Mouse (Mus musculus) neural tube, embryonic 15.5 days (tissue): ENCODE data around the gene Twf1. TPM values are rescaled to one million over a fixed set of nuclear protein-coding genes. Genes with fewer than 3 reads are reported as not detected.

Experiments
- ATAC-seq: fragments of 200-750 bp; cut with Nextera tagmentation; 2 replicates; pipeline ENCODE4 v1.8.0; 2017; ENCODE audit warnings: mild to moderate bottlenecking, moderate TSS enrichment, moderate library complexity; ENCODE audit not compliant: low FRiP score
- H3K27ac ChIP-seq: fragments of 300-500 bp; sonication (generic); replicated peaks from 2 replicates; pipeline ENCODE4 v1.5.1; 2015; ENCODE audit warnings: mild to moderate bottlenecking, inconsistent platforms
- H3K27me3 ChIP-seq: fragments of 300-500 bp; sonication (generic); replicated peaks from 2 replicates; pipeline ENCODE4 v1.6.1; 2015; ENCODE audit warnings: inconsistent platforms
- H3K36me3 ChIP-seq: fragments of 300-500 bp; sonication (generic); 2 replicates; pipeline ENCODE4 v1.6.1; 2015; ENCODE audit warnings: inconsistent platforms
- H3K4me1 ChIP-seq: fragments of 300-500 bp; sonication (generic); 2 replicates; pipeline ENCODE4 v1.6.1; 2015; ENCODE audit warnings: inconsistent platforms
- H3K4me2 ChIP-seq: fragments of 300-500 bp; sonication (generic); 2 replicates; pipeline ENCODE4 v1.6.1; 2015; ENCODE audit warnings: inconsistent platforms, mild to moderate bottlenecking, moderate library complexity
- H3K4me3 ChIP-seq: fragments of 300-500 bp; sonication (generic); replicated peaks from 2 replicates; pipeline ENCODE4 v1.5.1; 2015; ENCODE audit warnings: mild to moderate bottlenecking, inconsistent platforms
- H3K9ac ChIP-seq: fragments of 300-500 bp; sonication (generic); replicated peaks from 2 replicates; pipeline ENCODE4 v1.6.1; 2015; ENCODE audit warnings: mild to moderate bottlenecking, inconsistent platforms
- H3K9me3 ChIP-seq: fragments of 300-500 bp; sonication (generic); replicated peaks from 2 replicates; pipeline ENCODE4 v1.6.1; 2016; ENCODE audit warnings: inconsistent platforms
- WGBS: fragments of 180-500 bp; shearing (Covaris S2); methylation state at CpG from one replicate; pipeline ENCODE4 v1.1.7; 2015; ENCODE audit warnings: mixed read lengths; 5-methylcytosine and 5-hydroxymethylcytosine counted together
- polyA plus RNA-seq: library from polyadenylated mRNA; unstranded; fragments of >200 nt; fragmentation: Nextera tagmentation; extraction: Ambion mirVana; gene quantifications from 2 replicates; pipeline ENCODE4 v1.2.1, GENCODE M21; 2015

The Twf1 gene
- polyA plus RNA-seq, 1 experiment from 2014 or later: 66.3 TPM

DNA sequence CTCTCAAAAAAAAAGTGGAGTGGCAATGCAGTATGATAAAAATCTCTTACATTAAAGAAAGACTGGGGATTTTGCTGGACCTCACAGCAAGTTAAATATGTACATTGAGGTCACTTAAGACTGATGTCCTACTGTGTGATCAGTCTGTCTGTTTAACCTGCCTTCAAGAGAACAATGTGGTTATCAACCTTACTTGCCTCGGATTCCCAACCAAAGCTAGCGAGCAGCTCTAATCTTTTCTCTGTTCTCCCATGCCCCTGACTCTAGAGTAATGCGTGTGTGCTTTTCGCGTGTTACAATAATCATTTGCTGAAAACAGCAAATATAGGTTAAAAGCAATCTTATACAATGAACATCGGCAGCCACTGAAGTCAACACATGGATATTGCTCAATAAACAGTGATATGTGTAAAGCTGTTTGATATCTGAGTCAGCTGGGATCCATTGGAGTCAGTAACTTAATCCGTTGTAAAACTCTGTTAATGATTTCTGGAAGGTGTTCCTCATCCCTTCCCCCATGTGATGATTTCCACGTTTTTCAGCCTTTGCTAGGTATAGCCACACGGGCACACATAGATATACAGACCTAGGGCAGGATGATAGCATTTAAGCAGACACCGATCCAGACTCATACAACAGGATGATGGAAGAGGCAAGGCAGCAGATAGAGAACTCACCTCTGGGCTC lies 21.1 kb downstream of the Twf1 start:
- H3K36me3 ChIP-seq: no peaks in the 10 kb centered on the region
- H3K4me2 ChIP-seq: no peak overlapping the region
- WGBS: 85% methylated on average over 10 of the region's 10 CpGs
- no peak overlapping the region for H3K4me3 ChIP-seq
- no peak overlapping the region for H3K9ac ChIP-seq
- H3K27me3 ChIP-seq: no peaks in the 10 kb centered on the region
- H3K27ac ChIP-seq: no peak overlapping the region
- no peaks in the 10 kb centered on the region for H3K4me1 ChIP-seq
- no peak for ATAC-seq
- no peaks in the 10 kb centered on the region for H3K9me3 ChIP-seq

DNA sequence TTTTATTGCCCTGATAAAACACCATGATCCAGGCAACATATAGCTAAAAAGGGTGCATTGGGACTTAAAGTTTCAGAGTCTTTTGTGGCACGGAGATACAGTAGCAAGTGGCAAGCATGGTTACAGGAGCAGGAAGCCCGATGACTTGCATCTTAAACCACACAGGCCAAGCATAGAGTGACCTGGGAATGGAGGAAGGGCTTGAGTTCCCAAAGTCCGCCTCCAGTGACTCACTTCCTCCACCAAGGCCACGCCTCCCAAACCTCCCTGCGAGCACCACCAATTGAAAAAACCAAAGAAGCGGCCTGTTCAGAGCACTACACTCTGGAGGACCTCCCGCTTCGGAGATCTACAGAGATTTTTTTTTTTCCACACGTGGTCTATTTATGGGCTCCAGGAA lies 23.8 kb downstream of the Twf1 start:
- H3K9me3 ChIP-seq: no peaks in the 10 kb centered on the region
- no peak overlapping the region for H3K9ac ChIP-seq
- H3K36me3 ChIP-seq: no peaks in the 10 kb centered on the region
- H3K4me1 ChIP-seq: no peaks in the 10 kb centered on the region
- ATAC-seq: no peak
- 88% methylated on average over 9 of the region's 9 CpGs for WGBS
- H3K4me3 ChIP-seq: no peak overlapping the region
- H3K27ac ChIP-seq: no peak overlapping the region
- H3K27me3 ChIP-seq: no peaks in the 10 kb centered on the region
- H3K4me2 ChIP-seq: no peak overlapping the region

DNA sequence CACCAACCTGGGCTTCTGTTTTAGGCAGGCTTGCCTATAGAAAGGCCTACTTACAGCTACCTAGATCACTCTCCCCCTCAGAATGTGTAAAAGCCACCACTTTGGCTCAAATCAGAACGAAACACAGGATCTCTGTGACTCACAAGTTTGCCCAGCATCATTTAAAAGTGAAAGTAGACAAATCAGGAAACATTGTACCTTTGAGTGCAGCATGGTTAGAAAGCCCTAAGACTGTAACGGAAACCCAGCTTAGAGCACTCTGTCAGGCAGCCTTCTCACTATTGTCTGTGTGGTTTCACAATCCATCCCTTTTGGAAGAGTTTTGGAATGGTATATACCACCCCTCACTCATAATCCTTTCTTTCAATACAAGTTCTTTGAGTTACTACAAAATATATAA lies 24.8 kb downstream of the Twf1 start:
- no peak for ATAC-seq
- WGBS: 95% methylated on average over 2 of the region's 2 CpGs
- Histone ChIP-seq H3K9me3 (no peaks in the 10 kb centered on the region), H3K4me3 (no peak overlapping the region), H3K27me3 (no peaks in the 10 kb centered on the region), H3K4me2 (no peak overlapping the region), H3K27ac (no peak overlapping the region), H3K9ac (no peak overlapping the region), H3K4me1 (no peaks in the 10 kb centered on the region), H3K36me3 (no peaks in the 10 kb centered on the region)

DNA sequence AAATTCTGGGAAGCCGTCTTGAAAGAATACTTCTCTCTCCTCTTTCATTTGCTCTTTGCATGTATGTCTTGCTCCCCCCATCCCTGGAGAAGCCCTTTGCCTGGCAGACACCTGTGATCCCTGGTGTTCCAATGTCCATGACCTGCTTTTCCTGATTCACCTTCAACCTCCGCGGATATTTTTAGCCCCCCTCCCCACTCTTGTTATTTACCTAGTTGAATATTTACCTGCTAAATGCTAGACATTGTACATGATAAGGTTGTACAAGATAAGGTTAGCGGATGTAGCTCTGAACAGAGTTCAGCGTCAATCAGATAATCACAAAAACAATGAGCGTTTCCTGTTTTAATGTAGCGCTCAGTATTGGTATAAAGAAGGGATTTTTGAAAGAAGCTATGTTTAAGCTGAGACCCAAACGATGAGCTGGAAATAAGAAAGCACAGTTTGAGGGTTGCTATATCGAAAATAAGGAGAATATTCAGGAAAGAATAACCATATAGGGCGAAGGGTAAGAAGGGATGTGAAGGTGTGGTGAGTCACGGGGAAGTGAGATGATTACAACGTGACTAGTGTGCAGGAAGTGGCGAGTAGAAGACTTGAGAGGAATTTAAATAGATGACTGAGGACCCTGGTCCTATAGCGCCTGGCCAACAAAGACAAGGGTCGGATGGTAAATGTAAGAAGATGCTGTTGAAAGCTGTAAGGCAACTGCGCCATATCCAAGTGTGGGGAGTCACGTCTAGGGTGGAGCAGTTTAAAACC lies 30.6 kb downstream of the Twf1 start:
- ATAC-seq: no peak
- Histone ChIP-seq H3K27me3 (no peaks in the 10 kb centered on the region), H3K9ac (no peak overlapping the region), H3K36me3 (no peaks in the 10 kb centered on the region), H3K9me3 (no peaks in the 10 kb centered on the region), H3K4me1 (no peaks in the 10 kb centered on the region), H3K4me2 (no peak overlapping the region), H3K27ac (no peak overlapping the region), H3K4me3 (no peak overlapping the region)
- WGBS: 86% methylated on average over 17 of the region's 17 CpGs

DNA sequence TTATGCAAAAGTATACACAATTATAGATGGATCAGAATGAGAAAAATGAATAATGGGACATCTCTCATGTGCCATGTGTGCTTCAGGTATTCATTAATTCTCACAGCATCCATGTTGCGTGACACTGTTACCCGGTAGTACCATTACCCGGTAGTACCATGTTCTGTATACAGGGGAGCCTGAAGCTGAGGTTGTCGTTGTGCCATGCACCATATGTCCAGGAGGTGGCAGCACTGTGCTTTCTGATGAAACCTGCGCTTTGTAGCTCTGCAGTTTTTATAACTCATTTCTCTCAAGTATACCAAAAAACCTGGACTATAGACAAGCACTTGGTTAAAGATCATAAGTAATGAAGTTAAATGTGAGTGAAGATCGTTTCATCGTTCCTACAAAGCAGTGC lies 32.2 kb downstream of the Twf1 start:
- H3K4me2 ChIP-seq: no peak overlapping the region
- no peak overlapping the region for H3K27ac ChIP-seq
- no peaks in the 10 kb centered on the region for H3K27me3 ChIP-seq
- H3K4me3 ChIP-seq: no peak overlapping the region
- H3K9ac ChIP-seq: no peak overlapping the region
- 21% methylated on average over 7 of the region's 7 CpGs for WGBS
- no peaks in the 10 kb centered on the region for H3K4me1 ChIP-seq
- ATAC-seq: 0 out of 2 replicates have a peak, but pooled peaks have one; percentile 35
- no peaks in the 10 kb centered on the region for H3K9me3 ChIP-seq
- H3K36me3 ChIP-seq: no peaks in the 10 kb centered on the region

DNA sequence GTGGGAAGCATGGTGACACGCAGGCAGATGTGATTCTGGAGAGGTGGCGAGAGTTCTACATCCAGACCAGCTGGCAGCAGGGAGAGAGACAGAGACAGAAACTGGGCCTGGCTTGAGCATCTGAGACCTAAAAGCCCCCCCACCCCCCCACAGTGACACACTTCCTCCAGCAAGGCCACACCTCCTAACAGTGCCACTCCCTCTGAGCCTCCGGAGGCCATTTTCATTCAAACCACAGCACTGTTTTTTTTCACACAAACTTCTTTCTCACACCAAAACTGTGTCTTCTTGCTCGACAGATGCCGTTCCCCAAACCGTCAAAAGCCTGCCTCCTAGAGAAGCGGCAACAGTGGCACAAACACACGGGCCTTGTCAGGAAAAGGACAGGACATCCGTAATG lies 36.2 kb downstream of the Twf1 start:
- Histone ChIP-seq H3K4me2 (no peak overlapping the region), H3K36me3 (0 out of 2 replicates have a peak, but pooled peaks cover 3% of the 10 kb centered on the region), H3K27me3 (no peaks in the 10 kb centered on the region), H3K27ac (no peak overlapping the region), H3K9ac (no peak overlapping the region), H3K9me3 (0 out of 2 replicates have a peak, but pooled peaks cover 4% of the 10 kb centered on the region), H3K4me3 (no peak overlapping the region), H3K4me1 (no peaks in the 10 kb centered on the region)
- ATAC-seq: no peak
- 94% methylated on average over 9 of the region's 9 CpGs for WGBS

DNA sequence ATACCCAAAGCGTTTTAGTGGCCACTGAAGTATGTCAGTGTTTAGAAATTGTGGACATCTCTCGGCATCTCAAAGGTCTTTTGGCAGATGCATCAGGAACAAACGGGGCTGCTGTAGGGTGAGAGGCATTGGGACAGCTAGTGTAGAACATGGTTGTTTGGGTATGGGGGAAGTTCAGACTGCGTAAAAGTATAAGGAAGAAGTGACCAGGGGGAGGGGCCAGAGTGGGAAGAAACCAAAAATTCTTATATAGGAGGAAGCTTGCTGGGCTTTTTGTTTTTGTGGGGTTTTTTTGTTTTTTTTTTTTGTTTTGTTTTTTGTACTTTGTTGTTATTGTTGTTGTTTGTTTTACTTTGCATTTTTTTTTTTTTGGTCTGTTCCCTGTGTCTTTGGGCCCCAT lies 44.8 kb downstream of the Twf1 start:
- Histone ChIP-seq H3K4me2 (no peak overlapping the region), H3K36me3 (0 out of 2 replicates have a peak, but pooled peaks cover under 1% of the 10 kb centered on the region), H3K9me3 (no peaks in the 10 kb centered on the region), H3K27me3 (no peaks in the 10 kb centered on the region), H3K9ac (no peak overlapping the region), H3K27ac (no peak overlapping the region), H3K4me1 (peaks cover 12% of the 10 kb centered on the region; the same call in 1 of the 2 replicates), H3K4me3 (no peak overlapping the region)
- 90% methylated on average over 4 of the region's 4 CpGs for WGBS
- ATAC-seq: no peak

DNA sequence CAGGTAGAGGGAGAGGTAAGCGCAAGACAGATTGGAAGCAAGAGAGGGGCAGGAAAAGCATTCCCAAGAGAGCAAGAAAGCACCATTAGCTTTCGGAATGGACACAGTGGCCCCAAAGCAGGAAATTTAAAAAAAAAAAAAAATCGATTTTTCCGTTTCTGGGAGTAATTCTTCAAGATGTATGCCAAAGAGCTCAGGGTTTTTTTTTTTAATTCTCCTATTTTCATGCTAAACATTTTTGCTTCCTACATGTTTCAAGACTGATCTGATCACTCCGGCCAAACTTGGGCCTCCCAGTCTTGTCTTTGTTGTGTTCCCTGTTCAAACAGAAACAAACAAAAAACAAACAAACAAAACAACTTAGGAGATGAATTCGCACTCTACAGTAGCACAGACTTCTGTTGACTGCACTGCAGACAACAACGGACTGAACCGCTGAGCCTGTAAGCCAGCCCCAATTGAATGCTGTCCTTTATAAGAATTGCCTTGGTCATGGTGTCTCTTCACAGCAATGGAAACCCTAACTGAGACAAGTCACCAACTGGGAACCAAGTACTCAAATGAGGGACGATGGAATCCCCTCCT lies 45.5 kb downstream of the Twf1 start:
- Histone ChIP-seq H3K9ac (peak overlapping the region; percentile 70), H3K27me3 (no peaks in the 10 kb centered on the region), H3K4me2 (peak overlapping the region; percentile 88), H3K27ac (peak overlapping the region; percentile 77), H3K9me3 (no peaks in the 10 kb centered on the region), H3K4me1 (peaks cover 12% of the 10 kb centered on the region; the same call in 1 of the 2 replicates), H3K36me3 (no peaks in the 10 kb centered on the region), H3K4me3 (peak overlapping the region; percentile 92)
- WGBS: 38% methylated on average over 9 of the region's 9 CpGs
- ATAC-seq: no peak

DNA sequence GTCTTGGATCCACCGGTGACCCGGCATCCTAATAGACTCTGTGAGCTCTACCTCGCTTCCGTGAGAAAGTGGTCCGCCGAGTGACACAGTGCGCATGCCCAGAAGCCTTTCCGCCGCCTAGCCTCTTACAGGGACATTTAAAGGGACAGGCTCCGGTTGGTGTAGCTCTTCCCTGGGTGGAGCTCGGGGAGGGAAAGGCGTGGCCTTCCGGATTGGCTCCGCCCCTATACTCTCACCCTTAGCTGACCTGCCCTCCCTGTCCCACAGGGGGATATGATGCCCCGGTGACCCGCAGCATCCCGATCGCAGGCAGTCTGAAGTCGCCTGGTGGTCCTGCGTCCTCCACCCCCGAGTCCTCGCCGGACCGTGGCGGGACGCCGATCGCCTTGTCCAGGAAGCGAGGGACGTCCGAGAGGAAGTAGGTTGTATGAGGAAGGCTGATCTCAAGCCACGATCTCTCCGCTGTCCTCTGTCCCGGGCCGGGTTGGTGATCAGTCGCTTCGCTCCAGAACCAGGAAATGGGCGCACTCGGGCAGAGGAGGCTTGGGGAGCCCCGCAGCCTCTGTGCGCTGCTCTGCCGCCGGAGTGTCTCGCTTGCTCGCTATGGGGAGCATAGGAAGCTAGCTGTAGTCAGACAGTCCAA lies 46.2 kb downstream of the Twf1 start, which contains the start of the genes Pus7l and Irak4:
Pus7l (minus strand) TSS at position 139 of the 643 bp plus-strand sequence.
Irak4 (plus strand) TSS at position 235 of the 643 bp plus-strand sequence.
- H3K4me2 ChIP-seq: peak within 1 kb of the TSS; percentile 88
- WGBS: under 1% methylated on average over 45 of the region's 45 CpGs
- no peaks in the 10 kb centered on the region for H3K27me3 ChIP-seq
- H3K4me1 ChIP-seq: peaks cover 12% of the 10 kb centered on the region; the same call in 1 of the 2 replicates
- ATAC-seq: peak; percentile 98
- peak within 1 kb of the TSS; percentile 70 for H3K9ac ChIP-seq
- peak within 1 kb of the TSS; percentile 92 for H3K4me3 ChIP-seq
- no peaks in the 10 kb centered on the region for H3K36me3 ChIP-seq
- peak within 1 kb of the TSS; percentile 77 for H3K27ac ChIP-seq
- no peaks in the 10 kb centered on the region for H3K9me3 ChIP-seq

DNA sequence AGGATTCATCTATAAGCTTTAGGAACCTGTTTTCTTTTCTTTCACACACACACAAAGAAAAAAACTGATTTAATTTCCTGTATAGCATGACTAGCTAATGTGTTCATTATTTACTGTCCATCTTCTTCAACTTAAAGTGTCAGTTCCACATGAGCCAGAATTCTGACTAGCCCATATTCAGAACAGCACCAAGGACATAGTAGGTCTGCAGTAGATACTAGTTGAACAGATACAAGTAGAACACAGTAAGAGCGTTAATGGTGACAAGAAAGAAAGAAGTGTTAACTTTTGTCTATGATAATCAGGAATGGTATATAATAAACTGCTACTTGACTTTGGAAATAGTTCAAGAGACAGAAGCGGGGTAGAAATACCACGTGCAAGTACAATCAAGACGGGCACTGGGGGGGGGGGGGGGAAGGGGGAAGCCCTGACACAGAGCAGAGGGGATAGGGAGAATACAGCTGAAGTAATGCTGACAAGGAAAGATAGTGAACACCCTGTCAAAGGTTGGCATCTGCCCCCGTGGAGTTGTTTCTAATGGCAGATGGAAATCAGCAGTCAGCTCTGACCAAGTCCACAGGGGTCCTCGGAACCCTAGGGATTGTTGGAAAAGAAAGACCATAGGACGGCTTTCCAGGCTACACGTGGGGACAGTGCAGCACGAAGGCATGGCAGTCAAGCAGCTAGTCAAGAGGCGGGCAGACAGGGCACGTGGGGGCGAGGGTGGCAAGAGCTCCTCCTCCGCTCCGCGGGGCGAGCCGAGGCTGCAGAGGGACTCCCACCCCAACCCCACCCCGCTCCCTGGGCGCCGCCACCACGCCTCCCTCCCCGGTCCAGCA lies 46.9 kb downstream of the Twf1 start:
- 11% methylated on average over 16 of the region's 22 CpGs for WGBS
- H3K4me1 ChIP-seq: peaks cover 12% of the 10 kb centered on the region; the same call in 1 of the 2 replicates
- peak overlapping the region; percentile 88 for H3K4me2 ChIP-seq
- peak overlapping the region; percentile 77 for H3K27ac ChIP-seq
- H3K27me3 ChIP-seq: no peaks in the 10 kb centered on the region
- H3K9me3 ChIP-seq: no peaks in the 10 kb centered on the region
- H3K9ac ChIP-seq: peak overlapping the region; percentile 70
- peak; percentile 92 for ATAC-seq
- H3K4me3 ChIP-seq: peak overlapping the region; percentile 92
- no peaks in the 10 kb centered on the region for H3K36me3 ChIP-seq

DNA sequence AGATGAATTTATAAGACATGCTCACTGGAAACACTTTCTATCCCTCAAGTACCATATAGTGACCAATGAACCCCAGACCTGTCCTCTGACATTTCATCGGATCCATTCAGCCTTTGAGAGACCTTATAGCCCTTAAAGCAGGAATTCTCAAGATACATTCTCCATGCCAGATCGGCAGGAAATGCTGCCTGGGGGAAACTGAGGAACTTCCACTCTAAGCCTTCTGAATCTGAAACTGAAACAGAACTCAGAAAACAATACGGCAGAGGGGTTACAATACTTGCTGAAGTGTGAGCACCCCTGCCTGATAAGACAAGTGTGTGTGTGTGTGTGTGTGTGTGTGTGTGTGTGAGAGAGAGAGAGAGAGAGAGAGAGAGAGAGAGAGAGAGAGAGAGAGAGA lies 50.4 kb downstream of the Twf1 start:
- 93% methylated on average over 3 of the region's 3 CpGs for WGBS
- Histone ChIP-seq H3K27me3 (no peaks in the 10 kb centered on the region), H3K27ac (no peak overlapping the region), H3K9me3 (no peaks in the 10 kb centered on the region), H3K4me2 (no peak overlapping the region), H3K9ac (no peak overlapping the region), H3K36me3 (no peaks in the 10 kb centered on the region), H3K4me1 (peaks cover 11% of the 10 kb centered on the region; the same call in 1 of the 2 replicates), H3K4me3 (no peak overlapping the region)
- no peak for ATAC-seq
